Mouse (Mus musculus): Measurements from ENCODE around the gene Irf2. TPM values are rescaled to one million over a fixed set of nuclear protein-coding genes. Genes with fewer than 3 reads are reported as not detected.

Gene Irf2
- total RNA-seq, 2 experiments from 2014 or later, result 67.9 to 76.9 TPM

GRCm38 (mm10) chr8:46801153-46801684, 61.7 kb downstream of the Irf2 start:
- no peak for DNase-seq

- DNase-seq, result no peak
Observed at GRCm38 (mm10) chr8:46802009-46802408, 62.5 kb downstream of the Irf2 start.

DNA sequence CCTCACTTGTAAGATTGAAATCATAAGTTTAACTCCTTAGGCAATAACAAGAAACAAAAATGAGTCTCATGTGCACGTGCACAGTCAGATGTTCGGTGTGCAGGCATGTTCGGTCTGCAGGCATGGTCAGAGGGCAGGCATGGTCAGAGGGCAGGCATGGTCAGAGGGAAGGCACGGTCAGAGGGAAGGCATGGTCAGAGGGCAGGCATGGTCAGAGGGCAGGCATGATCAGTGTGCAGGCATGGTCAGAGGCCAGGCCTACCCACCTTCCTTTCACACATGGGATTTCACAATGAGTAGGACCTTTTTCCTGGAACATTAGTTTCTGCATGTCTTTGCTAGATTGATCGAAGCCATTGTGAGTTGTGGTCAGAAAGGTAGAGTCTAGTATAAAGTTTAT, 65.2 kb downstream of the Irf2 start:
- DNase-seq, result no peak

DNA sequence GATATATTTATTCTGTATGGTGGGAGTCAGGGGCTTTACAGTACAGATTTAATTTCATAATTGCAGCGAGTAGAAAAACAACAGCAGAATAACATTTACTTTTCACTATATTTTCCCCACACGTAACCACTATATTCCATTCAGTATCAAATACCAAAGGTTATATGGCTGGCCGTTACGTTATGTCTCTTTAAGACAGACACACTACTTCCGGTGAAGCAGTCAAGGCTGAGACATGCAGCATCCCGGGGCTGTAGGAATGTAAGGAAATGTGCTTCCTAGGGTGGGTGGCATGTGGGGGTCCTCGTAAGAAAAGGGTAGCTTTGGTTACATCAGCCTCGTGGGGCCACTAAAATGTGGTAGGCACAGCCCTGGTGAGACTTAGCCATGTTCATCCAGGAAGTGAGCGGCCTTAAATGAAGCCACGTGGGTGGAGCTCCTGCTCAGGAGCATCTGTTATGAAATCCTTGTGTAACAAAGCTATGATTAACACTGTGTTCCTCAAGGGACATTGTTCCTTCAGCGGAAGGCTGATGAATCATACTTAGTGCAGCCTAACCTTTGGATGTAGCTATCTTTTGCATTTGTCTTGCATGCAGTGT, 71.6 kb downstream of the Irf2 start:
- peak; percentile 42 to 64 for DNase-seq

GRCm38 (mm10) chr8:46811944-46812343, 72.4 kb downstream of the Irf2 start:
- DNase-seq, result no peak

GRCm38 (mm10) chr8:46812966-46813365, 73.4 kb downstream of the Irf2 start:
- DNase-seq, result no peak

- DNase-seq, result no peak
Observed at GRCm38 (mm10) chr8:46818106-46818989, 78.8 kb downstream of the Irf2 start.

DNA sequence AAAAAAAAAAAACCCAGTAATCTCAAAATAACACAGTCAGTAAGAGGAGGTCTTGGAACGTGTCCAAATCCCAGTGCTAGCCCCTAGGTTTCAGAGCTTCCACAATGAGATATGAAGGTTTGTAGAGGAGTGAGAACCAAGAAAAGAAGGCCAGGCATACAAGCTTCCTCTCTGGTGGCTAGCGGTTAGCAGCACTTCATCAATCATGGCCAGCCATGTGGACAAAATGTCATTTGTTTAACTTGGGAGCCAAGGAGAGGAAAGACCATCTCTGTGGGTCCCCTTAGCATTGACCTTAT, 79.4 kb downstream of the Irf2 start:
- DNase-seq, result no peak

GRCm38 (mm10) chr8:46828734-46829413, 89.3 kb downstream of the Irf2 start:
- no peak for DNase-seq

DNA sequence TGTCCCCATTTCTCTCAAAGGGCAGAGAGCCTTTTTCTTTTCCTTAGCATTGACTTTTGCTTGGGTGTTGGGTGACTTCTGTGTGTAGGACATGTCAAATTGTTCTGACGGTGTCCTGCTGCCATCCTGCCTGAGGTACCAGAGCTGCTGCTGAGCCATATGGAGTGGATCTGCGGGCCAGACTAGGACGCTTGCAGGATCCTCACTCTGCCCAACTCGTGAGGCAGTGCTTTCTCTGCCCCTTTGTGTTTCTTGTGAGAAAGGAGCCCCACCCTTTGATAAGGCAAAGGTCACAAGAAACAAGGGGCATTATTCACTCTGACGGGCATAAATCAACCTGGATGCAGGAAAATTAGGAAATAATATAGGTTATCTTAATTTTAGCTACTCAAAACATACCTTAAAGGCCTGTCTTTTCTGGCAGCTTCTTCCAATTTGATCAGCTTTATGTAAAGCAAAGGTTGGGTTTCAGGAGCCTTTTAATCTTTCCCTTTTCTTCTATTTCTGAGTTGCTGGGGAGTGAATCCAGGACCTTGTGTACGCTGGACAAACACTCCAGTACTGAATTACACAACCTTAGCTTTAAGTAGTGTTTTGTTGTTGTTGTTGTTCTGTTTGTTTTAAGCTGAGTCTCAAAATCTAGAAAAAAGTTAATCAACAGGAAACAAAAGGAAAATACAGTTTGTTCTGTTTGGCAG, 90.0 kb downstream of the Irf2 start:
- DNase-seq, result no peak

GRCm38 (mm10) chr8:46830112-46830855, 90.8 kb downstream of the Irf2 start:
- DNase-seq, result no peak

- peak; percentile 30 to 42 for DNase-seq
Observed at GRCm38 (mm10) chr8:46831916-46832315, 92.4 kb downstream of the Irf2 start.

DNA sequence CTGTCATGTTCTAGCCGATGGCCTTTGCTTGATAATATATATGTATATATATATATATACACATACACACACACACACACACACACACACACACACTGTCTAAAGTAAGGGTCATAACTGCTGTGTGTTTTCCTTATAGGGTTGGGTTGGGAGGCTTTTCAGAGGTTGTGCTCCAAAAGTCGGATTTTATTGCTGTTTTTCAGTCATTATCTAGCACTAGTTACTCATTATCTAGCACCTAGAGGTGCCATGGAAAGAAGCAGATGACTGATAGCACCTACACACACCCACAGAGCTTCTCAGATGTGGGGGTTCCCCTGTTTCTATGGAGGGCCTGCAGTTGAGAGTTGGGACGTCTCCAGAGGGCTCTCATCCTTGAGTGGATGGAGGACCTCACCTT, 92.9 kb downstream of the Irf2 start:
- DNase-seq, result no peak

GRCm38 (mm10) chr8:46833763-46834162, 94.2 kb downstream of the Irf2 start:
- DNase-seq, result no peak

DNA sequence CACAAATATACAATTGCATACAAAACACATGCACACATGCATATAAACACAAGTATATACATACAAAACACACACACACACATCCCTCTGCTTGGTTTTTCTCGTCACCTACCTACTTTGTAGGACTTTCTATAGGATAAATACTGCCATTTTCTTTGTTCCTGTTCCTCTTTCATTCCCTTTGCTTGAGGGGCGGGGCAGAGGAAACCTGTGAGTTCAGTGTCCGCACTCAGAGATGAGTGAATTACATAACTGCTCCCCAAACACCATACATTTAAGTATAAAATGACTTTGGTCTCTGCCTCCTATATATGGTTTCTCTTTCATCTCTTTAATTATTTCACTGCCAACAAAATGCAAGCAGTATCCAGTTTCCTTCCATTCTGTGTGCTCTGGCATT, 94.9 kb downstream of the Irf2 start:
- no peak for DNase-seq

DNA sequence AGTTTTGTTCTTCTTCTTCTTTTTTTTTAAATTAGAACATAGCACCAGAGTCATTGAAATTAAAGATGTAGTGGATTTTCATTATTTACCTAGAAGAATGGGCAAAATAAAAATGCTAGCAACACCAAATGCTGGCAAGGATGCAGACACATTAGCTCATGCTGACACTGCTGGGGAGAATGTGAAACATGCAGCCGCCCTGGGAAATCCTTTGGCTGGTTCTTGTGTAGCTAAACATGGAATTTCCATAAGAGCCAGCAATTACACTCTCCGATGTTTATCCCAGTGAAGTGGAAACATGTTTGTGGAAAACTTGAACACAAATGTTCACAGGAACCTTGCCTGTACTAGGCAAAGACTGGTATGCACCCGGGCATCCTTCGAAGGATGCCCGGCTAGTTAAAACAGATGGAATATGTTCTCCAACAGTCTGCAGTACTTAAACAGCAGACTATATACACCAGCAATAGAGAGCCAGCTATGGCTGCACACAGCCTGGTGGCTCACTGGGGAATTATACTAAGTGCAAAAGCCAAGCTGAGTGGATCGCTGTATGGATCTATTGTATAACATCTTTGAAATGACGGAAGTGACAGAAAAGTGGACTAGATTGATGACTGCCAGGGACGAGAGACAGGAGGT, 96.6 kb downstream of the Irf2 start:
- no peak for DNase-seq

DNA sequence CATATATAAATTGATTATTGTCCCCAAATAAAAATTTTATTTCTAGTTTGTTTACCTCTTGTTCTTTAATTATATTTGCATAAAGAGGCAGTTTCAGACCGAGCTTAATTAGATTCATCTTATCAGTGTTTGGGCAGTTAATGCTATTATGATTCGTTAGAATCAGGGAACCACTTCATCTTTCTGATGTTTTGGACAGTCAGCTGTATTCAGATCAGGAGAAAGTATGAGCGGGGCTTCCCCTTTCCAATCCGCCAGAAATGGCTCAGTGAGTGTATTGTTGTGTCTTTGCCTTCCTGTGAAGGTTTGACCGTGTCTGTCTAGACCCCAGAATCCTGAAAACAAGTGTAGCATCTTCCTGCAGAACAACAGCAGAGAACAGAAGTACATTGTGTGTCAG, 97.4 kb downstream of the Irf2 start:
- no peak for DNase-seq

DNA sequence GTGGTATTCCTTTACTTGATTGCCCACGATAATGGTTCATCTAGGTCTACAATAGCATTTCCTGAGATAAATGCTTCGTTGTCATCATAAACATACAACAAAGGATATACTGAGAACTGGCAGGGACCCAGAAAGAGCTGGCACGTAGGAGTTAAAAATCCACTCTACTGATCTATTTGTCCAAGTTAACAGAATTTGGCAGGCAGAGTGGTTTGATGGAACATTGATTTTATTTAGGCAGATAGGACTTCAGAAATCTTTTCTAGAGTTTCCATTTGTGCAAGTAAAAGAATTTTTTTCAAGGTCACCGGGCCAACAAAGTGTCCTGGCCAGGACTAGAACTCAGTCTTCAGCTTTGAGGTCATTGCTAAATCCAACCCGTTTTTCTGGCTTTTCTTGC, 98.5 kb downstream of the Irf2 start:
- DNase-seq, result no peak

GRCm38 (mm10) chr8:46840390-46840789, 100.9 kb downstream of the Irf2 start:
- DNase-seq, result no peak

GRCm38 (mm10) chr8:46840791-46841190, 101.3 kb downstream of the Irf2 start:
- no peak for DNase-seq

DNA sequence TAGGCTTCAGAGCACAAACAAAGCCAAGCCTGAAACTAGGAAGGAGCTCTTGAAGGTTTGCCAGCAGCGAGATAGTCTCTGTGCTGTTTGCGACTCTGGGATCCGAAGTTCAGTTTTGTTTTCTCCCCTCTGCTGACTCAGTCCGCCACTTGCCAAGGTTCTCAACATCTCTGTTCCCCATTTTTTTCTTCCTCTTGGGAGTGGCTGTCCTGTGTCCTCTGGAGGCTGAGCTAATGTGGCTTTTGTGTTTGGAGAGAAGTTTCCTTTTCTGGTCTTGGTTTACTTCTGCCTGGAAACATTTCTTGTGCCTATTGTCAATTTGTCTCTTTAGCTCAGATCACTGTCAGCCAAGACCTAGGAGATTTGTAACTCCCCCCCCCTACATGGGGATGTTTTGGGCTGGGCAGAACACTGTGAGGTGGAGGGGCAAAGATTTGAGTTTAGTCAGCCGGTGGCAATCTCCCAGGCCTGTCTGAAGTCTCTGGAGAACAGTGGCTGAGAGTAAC, 103.2 kb downstream of the Irf2 start:
- peak; percentile 70 to 83 for DNase-seq

Measured in adrenal gland, postnatal 36 days (tissue).